Mouse (Mus musculus): ENCODE data around the gene Igf1.

GRCm38 (mm10) chr10:87867217-87867616 is 9.2 kb downstream of the Igf1 start:
- TF ChIP-seq SIN3A (IDR thresholded peaks at IDR 0.05; ENCODE audit: low read length) (no peak), CTCF (IDR thresholded peaks at IDR 0.05 in 2 of 3, conservative IDR thresholded peaks at IDR 0.05 in 1 of 3; ENCODE audit: control insufficient read depth in 1 of 3, insufficient read depth in 1 of 3, low read depth in 2 of 3, low read length in 3 of 3, poor library complexity in 1 of 3, severe bottlenecking in 1 of 3) (no peak)
